Mouse (Mus musculus): ENCODE data around the gene Gm10638.

Gene Gm10638

DNA sequence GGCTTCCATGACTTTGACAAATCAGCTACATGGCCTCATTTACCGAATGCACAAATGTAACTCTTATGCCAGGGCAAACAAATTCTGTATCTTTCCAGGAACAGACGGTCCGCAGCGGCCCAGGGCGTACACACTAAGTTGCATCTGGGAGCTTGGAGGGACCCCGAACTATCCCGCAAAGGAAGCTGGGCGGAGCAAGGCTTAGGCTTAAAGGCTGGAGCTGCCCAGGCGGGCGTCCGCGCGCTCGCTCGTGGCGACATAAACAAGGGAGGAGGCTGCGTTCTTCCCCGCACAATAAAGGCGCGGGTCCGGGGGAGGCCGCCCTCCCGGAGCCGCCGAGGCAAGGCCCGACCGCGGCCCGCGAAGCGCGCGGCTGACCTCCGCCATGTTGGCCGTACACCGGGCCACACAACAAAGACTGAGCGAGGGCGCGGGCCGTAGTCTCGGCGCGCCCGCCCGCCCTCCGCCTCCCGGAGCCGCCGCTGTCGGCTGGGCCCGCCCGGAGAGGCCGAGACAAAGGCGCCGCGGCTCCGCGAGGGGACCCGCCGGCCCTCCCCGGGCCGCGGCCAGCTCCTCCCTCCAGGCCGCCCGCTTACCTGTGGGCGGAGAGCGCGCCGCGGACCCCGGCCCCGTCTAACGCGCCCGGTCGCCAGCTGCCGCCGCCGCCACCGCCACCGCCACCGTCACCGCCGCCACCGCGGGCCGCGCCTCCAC, at the start of gene Gm10638, which contains the start of gene Siah1a:
Gene Gm10638, plus strand, starts transcription at position 479 of the 714 bp plus-strand sequence.
Gene Siah1a, minus strand, starts transcription at position 714 of the 714 bp plus-strand sequence.
- peak; percentile 64 to 65 for DNase-seq (ENCODE audit: low spot score in 2 of 2)

DNA sequence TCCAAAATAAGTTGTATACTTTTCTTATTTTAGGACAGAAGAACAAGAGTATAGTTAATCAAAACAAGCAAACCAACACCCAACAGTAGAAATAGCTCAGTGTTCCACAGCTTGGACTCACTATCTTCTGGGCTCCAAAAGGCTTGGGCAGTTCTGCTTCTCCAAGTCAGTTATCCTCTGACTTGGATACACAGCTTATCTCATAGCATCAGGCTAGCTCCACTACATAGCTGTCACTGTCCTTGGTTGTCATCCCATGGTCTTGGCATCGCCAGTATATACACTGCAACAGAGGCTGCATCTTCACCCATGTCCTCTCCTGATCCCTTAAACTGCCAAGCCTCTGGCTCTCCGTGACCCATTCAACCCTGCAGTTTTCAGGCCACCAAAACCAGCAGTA, 49.8 kb upstream of the Gm10638 start:
- no peak for DNase-seq (ENCODE audit: low spot score in 2 of 2)

DNA sequence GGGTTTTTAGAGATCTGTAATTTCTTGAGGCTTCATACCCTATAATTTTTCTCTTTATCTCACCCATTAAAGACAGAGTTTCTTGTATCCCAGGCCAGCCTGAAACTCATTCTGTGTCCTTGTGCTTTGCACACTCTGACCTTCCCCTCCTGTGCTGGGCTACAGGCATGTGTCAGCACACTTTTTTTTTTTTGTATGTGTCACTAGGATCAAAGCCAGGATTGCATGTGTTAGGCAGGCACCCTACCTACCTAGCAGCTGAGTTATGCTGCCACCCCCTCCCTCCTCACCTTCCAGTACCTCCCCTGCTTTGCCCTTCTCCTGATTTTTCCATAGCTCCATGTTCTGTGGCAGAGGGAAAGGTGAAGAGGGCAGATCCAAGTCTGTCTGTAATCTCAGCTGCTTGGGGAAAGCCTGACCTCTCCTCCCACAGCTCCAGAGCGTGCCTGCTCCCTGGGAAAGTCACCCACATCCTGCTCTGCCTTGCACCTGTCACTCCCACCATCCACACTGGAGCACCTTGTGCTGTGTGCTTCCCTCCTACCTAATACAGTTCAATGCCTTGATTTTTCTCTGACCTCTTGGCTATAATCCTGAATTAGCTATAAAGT, 46.6 kb upstream of the Gm10638 start:
- no peak for DNase-seq (ENCODE audit: low spot score in 2 of 2)

DNA sequence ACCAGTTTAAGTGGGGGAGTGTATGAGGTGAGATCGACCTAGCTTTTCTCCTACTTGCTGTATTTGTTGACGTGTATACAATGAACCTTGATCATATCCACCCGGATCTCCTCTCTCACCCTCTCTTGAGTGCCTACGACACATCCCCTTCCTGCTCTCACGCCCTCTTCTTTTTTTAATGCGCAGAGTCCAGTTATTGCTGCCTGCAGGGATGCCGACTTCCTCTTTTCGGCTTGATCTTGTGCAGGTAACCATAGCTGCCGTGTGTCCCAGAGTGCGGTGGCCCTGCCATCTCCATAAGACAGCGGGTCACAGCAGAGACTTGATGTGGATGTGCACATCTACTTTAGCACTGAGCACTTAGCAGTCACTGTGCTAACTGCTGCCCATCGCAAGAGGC, 46.0 kb upstream of the Gm10638 start:
- DNase-seq (ENCODE audit: low spot score in 2 of 2) = no peak

DNA sequence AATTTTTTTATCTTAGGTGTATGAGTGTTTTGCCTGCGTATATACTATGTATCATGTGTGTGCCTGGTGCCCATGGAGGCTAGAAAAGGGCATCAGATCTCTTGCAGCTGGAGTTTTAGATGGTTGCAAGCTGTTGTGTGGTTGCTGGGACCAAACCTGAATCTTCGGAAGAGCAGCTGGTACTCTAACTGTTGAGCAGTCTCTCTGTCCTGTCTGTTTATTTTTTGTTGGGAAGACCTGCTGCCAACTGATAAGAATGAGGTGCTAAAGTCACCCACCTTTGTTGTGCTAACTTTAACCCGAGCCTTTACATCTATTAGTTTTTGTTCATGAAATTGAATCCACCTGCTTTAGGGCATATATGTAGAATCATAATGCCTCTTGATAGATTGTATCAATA, 43.0 kb upstream of the Gm10638 start:
- DNase-seq (ENCODE audit: low spot score in 2 of 2) = no peak

DNA sequence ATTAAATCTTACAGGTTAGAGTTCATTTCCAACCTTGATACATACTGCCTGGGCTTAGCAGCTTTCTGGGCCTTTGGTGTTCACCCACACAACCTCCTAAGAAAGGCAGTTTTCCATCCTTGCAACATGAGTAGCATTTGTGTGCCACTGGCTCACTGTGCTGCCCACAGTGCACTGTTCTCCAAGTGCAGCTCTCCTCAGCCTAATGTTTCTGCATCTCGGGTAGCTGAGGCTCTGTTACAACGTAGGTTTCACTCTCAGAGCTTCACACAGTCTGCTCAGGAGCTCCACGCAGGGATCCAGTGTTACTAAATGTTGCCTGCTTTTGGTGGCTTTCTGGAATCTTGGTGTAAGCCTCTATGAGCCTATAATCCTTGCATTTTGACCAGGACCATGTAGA, 40.2 kb upstream of the Gm10638 start:
- DNase-seq (ENCODE audit: low spot score in 2 of 2) = no peak

DNA sequence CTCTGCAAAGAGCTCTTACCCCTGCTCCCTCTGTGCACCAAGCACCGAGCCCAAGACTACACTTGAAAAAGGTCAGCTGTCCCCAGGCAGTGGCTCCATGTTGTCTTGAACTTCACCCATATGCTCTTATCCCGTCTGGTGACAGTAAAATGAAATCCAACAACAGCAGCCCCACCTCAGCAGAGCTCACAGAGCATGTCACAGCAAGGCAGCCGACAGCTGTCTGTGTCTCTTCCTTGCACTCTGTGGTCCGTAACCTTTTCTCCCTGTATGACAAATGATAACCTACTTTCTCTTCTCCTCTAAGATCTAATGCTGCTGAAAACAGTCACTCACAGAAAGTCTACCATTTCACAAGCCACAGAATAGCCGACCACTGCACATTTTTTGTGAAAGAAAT, 38.7 kb upstream of the Gm10638 start:
- DNase-seq (ENCODE audit: low spot score in 2 of 2) = no peak

DNA sequence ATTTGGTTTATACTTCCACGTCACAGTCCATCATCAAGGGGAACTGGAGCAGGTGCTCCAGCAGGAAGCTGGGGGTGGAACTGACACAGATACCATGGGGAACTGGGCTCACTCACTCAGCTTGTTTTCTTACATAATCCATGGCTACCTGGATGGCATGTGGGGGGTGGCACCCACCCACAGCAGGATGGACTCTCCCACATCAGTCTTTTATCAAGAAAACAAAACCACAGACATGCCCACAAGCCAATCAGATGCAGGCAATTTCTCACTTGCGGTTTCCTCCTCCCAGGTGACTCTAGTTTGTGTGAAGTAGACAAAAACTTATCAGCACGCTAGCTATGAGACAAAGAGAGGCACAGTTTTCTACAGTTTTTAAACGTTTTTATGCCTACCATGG, 37.6 kb upstream of the Gm10638 start:
- no peak for DNase-seq (ENCODE audit: low spot score in 2 of 2)

DNA sequence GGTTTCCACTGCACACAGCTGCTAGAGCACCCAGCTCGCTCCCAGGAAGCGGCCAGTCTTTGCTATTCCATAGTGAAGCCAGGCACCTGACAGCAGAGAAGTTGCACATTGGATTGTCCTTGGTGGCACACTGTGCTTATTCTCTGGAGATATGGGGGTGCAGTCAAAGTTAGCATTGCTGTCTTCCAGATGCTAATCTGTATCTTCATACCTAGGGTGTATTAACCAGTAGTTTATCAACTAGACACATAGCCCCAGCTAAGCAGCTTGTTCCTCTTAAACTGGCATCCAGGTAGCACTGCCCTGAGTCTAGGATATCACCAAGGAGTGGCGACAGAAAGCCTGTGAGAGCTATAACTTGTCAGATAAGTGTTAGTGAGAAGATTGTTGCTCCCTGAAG, 32.9 kb upstream of the Gm10638 start:
- DNase-seq (ENCODE audit: low spot score in 2 of 2) = no peak

DNA sequence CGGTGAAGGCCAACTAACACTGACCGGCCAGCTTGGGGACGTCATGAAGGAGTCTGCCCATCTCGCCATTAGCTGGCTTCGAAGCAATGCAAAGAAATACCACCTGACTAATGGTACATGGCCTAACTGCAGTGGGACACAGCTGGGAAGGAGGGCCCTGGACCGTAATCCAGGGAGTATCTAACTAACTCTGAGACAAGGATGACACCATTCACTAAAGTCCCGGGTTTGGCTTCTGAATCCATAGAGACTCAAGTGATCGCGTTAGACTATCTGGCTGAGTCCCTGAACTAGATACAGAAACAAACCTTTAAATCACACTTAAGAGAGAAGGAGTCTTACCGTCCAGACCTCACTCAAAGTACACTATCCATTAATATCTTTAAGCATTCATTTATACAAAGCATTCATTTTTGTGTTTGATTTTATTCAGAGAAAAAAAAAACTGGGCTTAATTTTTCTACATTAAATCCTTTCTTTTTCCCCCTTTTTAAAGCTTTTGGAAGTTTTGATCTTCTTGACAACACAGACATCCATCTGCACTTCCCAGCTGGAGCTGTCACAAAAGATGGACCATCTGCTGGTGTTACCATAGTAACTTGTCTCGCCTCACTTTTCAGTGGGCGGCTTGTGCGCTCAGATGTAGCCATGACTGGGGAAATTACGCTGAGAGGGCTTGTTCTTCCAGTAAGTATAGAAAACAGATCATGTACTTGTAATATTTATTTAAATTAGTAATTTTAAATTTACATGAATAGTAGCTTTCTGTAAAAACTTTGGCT, 31.9 kb upstream of the Gm10638 start:
- DNase-seq (ENCODE audit: low spot score in 2 of 2) = no peak

DNA sequence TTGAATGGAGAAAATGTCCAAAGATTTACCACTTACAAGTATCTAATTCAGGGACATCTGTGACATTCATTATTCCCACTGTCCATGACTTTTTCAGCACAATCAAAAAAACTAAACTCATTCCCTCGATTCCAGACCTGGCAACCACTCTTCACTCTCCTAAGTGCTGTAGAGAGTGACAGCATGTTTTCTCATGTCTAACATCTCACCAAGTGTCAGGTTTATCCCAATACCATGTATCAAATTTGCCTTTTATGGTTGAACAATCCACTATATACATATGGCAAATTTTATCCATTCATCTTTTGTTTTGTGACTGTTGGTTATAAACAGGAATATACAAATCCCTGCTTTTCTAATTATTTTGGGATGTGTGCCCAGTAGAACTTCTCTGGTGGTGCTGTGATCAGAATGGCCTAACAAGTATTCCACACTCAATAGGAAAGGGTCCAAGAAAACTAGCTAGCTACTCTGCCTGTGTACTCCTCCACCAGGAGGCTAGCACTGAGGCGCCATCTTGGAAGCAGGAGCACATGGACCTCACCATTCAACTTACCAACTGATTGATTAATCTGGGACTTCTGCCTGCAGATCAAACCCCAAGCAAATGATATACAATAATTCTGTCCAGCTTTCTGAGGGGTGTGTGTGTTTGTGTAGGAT, 27.0 kb upstream of the Gm10638 start:
- DNase-seq (ENCODE audit: low spot score in 2 of 2) = no peak

DNA sequence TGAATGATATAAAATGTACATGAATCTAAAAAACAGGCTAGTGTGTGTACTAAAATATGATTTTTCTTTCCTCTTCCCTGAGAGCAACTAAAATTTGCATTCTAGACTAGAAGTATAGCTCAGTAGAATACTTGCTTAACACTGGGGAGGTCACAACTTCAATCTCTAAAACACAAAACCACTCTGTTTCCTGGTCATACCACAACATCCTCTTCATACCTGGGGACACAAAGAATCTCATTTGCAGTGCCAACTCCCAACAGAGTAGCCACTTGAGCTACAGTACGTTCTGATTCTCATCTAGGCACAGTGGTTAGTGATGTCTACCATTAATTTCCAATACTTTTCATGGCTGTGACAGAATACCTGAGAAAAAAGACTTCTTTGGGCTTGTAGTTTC, 26.1 kb upstream of the Gm10638 start:
- no peak for DNase-seq (ENCODE audit: low spot score in 2 of 2)

DNA sequence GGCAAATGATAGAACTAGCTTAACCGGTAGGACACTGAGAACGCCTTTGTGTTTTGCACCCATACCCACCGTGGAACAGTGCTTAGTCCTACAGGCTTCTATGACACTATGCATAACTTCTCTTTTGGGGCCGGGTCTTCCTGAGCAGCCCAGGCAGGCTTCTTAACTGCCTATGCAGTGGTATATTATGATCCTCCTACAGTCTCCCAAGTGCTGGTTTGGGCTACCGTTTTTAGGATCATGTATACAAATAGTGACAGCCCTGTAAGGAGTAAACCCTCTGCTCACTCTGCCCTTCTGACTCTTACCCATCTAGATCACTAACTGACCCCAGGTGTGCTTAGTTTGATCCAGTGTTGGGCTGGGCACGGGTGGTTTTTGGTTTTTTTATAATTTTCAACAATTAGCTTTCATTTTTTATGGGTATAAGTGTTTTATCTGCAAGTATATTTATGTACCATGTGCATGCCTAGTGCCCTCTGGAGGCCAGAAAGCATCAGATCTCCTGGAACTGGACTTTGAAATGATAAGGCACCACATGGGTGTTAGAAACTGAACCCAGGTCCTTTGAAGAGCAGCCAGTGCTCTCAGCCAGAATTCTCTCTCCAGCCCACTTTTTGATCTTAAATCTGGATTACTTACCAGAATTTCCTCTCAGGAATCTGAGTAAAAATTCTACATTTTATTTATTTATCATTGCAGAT, 24.6 kb upstream of the Gm10638 start:
- no peak for DNase-seq (ENCODE audit: low spot score in 2 of 2)

DNA sequence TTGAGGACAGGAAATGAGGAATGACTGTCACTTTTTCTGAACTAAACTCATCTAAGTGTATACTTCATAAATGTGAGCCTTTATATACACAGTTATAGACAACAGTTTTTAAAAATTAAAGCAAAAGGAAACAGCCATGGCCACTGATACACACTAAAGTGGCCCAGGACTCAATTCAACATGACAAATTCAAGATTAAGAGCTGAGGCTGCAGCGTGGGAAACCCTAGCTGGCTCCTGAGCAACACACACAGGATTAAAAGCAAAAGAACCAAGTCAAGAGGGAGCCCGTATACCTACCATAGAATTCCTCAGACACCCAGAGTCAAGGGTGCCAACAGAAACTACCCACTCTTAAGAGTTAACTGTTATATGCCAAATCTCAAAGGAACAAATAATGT, 24.0 kb upstream of the Gm10638 start:
- DNase-seq (ENCODE audit: low spot score in 2 of 2) = no peak

DNA sequence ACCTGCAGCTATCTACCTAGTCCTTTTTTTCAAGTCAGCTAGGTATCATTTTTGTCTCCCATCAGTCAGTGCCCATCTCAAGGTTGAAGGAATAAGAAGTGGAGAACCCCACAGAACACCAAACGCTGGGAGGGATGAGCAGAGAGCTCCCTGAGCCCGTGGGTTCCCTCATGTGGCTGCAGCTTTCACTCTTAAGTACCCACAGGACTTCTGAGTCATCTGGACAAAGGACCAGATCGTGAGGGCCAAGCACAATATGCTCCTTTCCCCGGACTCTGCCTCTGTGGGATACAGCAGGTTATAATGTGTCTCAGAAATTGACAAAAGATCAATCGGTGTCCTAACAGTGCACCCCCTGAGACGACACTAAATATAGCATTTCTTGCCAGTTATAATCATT, 18.5 kb upstream of the Gm10638 start:
- no peak for DNase-seq (ENCODE audit: low spot score in 2 of 2)

DNA sequence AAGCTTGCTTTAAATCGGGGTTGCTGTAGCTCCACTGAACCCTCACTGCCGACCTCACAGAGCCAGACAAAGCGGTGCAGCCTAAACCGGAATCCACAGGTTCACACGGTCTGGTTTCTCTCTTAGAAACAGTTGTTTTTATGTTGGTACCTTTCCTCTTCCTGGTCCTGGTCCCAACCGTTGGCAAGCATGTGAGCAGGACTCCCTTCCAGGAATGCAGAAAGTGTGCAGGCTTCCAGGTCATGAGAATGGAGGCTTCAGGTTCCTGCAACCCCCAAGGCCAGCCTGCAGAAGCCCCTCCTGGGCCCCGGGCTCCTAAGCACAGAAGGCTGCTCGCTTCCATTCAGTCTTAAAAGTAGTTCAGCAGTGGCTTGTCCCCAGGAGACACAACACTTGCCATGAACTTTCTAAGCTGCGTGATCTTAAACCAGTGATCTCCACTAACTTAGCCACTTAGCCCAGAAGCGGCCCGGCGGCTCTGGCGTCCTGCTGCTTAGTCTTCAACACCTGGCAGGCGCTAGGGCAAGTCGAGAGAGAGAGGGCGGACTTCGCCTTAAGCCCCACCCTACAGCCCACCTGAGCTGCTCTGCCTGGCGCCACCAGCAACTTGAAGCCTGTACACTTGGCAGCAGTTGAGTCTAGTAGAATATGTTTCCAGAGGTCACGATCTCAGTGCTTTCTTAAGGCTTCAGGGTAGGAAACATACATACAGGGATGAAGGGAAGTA, 17.1 kb upstream of the Gm10638 start:
- no peak for DNase-seq (ENCODE audit: low spot score in 2 of 2)

DNA sequence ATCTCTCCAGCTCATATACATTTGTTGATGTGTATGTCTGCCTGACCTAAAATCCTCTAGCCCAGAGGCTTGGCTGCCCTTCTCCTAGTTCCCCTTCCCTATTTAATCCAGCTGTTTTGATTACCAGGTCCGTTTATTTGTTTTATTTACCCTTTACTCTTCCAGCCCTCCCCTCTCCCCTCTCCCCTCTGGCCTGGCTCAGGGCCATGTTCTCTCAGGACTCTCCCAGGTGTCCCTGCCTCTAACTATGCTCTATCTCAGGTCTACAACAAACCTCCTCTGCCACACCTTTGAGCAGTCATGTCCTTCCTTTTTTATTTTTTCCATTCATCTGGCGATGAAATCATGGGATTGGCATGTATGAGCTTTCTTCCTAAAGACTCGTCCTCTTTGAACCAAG, 15.2 kb upstream of the Gm10638 start:
- DNase-seq (ENCODE audit: low spot score in 2 of 2) = no peak

DNA sequence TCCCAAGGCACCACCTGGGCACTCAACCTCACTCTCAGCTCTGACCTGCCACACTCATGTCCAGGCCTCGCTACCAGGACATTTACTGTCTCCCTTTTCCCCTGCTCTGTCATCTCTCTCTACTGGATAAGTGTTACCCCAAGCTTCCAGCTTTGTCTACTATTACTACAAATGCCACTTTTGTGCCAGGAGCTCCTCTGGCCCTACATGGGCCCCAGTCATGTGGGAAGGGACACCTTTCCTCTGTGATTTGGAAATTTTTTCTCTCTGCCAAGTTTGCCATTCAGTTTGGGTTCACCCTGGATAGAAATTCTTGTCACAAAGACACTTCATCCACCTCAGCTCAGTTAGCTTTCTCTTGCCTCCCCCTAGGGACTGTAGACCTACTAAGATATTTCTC, 14.6 kb upstream of the Gm10638 start:
- DNase-seq (ENCODE audit: low spot score in 2 of 2) = no peak

DNA sequence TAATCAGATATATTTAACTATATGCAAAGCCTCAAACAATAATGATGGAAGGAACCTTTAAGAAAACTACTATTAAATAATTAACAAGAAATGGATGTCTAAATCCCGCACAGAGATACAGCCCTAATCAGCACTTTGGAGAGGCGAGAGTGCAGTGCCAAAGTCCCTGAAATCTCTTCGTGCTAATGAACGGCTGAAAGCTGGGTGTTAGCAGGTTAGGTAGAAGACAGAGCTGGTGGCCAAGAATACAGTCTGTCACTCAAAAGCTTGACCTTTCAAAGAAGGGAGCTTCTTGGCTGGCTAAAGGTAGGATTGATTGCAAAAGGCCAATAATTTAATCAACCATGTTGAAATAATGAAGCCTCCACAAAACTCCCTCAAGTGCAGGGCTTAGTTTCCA, 11.3 kb upstream of the Gm10638 start:
- no peak for DNase-seq (ENCODE audit: low spot score in 2 of 2)

DNA sequence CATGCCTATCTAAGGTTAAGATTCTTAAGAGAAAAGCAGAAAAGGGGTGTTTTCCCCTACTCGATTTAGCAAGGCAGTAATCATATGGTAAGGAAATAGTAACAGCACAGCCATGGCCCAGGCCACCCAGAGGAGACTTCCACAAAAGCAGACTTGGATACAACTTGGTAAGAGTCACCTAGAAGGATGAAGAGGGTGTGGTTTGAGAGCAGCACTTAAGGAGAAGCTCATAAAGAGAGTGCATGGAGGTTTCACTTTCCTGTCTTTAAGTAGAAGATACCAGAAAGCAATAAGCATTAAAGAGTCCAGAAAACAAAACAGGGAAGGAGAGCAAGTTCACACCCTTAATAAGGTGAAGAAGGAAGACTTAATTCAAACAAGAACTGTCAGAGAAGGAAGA, 10.5 kb upstream of the Gm10638 start:
- DNase-seq (ENCODE audit: low spot score in 2 of 2) = no peak
